Mouse (Mus musculus) gastrocnemius, adult 2 months (tissue): ENCODE results near the gene Gps2. TPM values are rescaled to one million over a fixed set of nuclear protein-coding genes. Genes with fewer than 3 reads are reported as not detected.
"Not testable (repeated sequence)": the region's sequence is repeated elsewhere in the genome, so short reads cannot be mapped to it uniquely, and the experiment has no call there.

Source experiments
- DNase-seq: peaks from one replicate; pipeline ENCODE4 v3.0.0; 2022
- H3K27ac ChIP-seq: fragments of 200-600 bp; 2 replicates; pipeline ENCODE4 v1.8.1; 2022; ENCODE audit warnings: mild to moderate bottlenecking
- H3K4me3 ChIP-seq: fragments of 200-600 bp; 2 replicates; pipeline ENCODE4 v1.8.1; 2022; ENCODE audit warnings: mild to moderate bottlenecking, moderate library complexity
- CTCF ChIP-seq: fragments of 200-600 bp; IDR thresholded peaks from 2 replicates; pipeline ENCODE4 v1.8.1; 2022; ENCODE audit warnings: antibody characterized with exemption, mild to moderate bottlenecking, moderate library complexity
- intact Hi-C: fragments of 180-260 bp; cut with DNase I; formaldehyde crosslinking; loops from one replicate; pipeline ENCODE4 v1.15.1; 2025
- total RNA-seq, 2 experiments: library from RNA; stranded (reverse); gene quantifications; 2 replicates each; pipeline ENCODE4 v1.2.3; 2021

The Gps2 gene
- total RNA-seq, 2 experiments from 2014 or later = 47.1 to 49.6 TPM

- TF ChIP-seq CTCF = no peak
- Histone ChIP-seq H3K27ac (peak overlapping the region; percentile 98), H3K4me3 (peak overlapping the region; percentile 84)
- DNase-seq = no peak
- intact Hi-C loops = loop anchor here (10.0 kb wide), 1 partner anchor 808 kb away; no protein-coding TSS in a partner anchor
These were observed 765 bp upstream of the Gps2 start for GRCm38 (mm10) chr11:69912716-69913530.

GRCm38 (mm10) chr11:69914372-69914764, 680 bp downstream of the Gps2 start:
- TF ChIP-seq CTCF = no peak
- intact Hi-C loops = loop anchor here (10.0 kb wide), 1 partner anchor 810 kb away; no protein-coding TSS in a partner anchor
- no peak for DNase-seq
- H3K4me3 ChIP-seq = peak overlapping the region; percentile 84
- H3K27ac ChIP-seq = peak overlapping the region; percentile 98

DNA sequence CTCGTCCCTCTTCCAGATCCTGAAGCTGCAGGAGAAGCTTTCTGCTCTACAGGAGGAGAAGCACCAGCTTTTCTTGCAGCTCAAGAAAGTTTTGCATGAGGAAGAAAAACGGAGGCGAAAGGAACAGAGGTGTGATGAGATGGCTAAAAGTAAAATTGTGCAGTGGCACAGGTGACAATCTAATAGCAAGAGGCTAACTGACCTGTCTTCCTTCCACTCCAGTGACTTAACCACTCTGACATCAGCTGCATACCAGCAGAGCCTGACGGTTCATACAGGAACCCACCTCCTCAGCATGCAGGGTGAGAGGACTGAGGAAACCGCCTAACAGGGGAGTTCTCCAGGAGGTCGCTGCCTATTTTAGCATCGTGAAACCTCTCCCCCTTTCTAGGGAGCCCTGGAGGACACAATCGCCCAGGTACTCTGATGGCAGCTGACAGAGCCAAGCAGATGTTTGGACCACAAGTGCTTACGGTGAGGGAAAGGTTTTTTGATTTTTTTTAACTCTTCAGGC, 1.3 kb downstream of the Gps2 start:
- peak overlapping the region; percentile 98; the same call in 1 of the 2 replicates for H3K27ac ChIP-seq
- H3K4me3 ChIP-seq = peak overlapping the region; percentile 84
- no peak for DNase-seq
- TF ChIP-seq CTCF = no peak
- intact Hi-C loops = loop anchor here (10.0 kb wide), 1 partner anchor 810 kb away; no protein-coding TSS in a partner anchor

DNA sequence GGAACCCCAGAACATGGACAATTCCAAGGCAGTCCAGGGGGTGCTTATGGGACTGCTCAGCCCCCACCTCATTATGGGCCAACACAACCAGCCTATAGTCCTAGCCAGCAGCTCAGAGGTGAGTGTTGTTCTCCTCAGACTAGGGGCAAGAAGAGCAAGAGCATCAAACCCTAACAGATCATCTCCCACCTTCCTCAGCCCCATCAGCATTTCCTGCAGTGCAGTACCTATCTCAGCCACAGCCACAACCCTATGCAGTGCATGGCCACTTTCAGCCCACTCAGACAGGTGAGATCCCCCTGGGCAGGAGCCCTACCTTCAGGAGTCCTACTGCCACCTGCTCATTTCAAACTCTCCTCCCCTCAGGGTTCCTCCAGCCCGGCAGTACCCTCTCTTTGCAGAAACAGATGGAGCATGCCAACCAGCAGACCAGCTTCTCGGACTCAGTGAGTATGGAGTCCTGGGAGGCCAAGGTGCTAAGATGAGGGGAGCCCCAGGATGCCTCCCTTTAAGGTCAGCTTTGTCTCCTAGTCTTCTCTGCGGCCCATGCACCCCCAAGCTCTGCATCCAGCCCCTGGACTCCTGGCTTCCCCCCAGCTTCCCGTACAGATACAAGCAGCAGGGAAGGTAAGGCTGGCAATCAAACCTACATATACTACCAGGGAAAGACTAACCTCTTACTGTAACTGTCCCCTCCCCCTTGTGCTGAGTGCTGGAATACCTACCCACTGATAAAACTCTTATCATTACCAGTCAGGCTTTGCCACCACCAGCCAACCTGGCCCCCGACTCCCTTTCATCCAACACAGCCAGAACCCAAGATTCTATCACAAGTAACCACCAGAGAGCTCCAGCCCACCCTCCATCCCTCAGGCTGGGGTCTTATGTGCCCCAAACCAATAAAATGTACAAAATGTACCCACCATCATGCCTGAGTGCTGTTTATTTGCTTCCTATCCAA, 2.3 kb downstream of the Gps2 start:
- intact Hi-C loops = loop anchor here (10.0 kb wide), 1 partner anchor 811 kb away; no protein-coding TSS in a partner anchor
- TF ChIP-seq CTCF = no peak
- no peak overlapping the region; the same call in 1 of the 2 replicates for H3K27ac ChIP-seq
- DNase-seq = no peak
- peak overlapping the region; percentile 84 for H3K4me3 ChIP-seq

DNA sequence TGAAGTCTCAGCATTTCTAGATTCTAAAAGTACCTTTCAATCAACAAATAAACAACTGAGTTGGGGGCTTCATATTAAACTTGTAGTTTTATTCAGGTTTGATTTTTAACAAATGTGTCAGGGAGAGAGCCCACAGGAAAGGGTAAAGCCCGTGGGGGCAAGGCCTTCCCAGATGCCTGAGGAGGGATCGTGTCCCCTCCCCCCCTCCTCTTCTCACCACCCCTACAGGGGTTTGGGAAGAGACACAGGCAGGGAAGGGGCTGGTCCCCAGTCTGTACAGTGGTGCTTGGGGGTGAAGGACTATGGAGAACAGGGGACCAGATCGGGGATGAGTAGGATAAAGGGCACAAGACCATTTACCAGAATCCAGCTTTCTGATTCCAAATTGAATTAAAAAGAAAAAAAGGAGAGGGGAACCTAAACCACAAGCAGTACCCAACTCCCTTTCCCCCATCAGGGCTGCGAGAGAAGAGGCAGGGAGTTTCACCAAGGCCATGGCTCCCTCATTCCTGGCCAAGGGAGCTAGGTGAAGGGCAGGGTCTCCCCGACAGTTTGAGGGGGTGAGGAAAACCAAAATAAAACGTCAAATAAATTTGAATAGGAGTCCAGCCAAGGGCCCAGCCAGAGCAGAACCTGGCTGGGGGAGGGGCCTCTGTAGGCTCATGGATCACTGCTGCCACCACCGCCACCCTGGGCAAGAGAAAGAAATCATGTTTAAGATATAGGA, 3.1 kb downstream of the Gps2 start:
- intact Hi-C loops = loop anchor here (10.0 kb wide), 1 partner anchor 812 kb away; no protein-coding TSS in a partner anchor
- not testable (repeated sequence) for DNase-seq, H3K4me3 ChIP-seq, H3K27ac ChIP-seq

DNA sequence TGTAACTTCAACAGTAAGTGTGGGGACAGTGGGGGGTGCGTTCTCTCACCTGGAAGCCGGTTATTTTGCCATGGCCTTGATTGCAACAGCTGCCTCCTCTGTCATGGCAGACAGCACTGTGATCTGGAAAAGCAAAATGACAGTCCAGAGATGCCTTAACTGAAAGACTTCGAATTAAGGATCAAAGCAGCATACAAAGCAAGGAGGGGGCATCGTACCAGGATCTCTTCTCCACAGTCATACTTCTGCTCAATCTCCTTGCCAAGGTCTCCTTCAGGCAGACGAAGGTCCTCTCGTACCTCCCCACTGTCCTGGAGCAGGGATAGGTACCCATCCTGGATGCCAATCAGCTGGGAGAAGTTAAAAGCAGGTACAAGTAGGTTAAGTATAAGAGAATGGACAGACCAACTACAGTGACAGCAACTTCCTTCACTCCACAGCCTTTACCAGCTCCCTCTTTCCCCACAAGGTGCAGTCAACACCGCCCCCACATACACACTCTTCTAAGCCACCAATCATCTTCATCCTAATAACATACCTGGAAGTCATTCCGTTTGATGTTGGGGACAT, 3.8 kb downstream of the Gps2 start:
- TF ChIP-seq CTCF = no peak
- no peak overlapping the region for H3K4me3 ChIP-seq
- H3K27ac ChIP-seq = no peak overlapping the region
- peak; percentile 14 for DNase-seq
- intact Hi-C loops = loop anchor here (10.0 kb wide), 1 partner anchor 813 kb away; no protein-coding TSS in a partner anchor

GRCm38 (mm10) chr11:69918118-69918517, 4.4 kb downstream of the Gps2 start:
- H3K27ac ChIP-seq = 0 out of 2 replicates have a peak overlapping the region, but pooled peaks have one; percentile 96
- TF ChIP-seq CTCF = no peak
- DNase-seq = no peak
- H3K4me3 ChIP-seq = peak overlapping the region; percentile 97; the same call in 1 of the 2 replicates
- intact Hi-C loops = loop anchor here (10.0 kb wide), 1 partner anchor 813 kb away; no protein-coding TSS in a partner anchor

DNA sequence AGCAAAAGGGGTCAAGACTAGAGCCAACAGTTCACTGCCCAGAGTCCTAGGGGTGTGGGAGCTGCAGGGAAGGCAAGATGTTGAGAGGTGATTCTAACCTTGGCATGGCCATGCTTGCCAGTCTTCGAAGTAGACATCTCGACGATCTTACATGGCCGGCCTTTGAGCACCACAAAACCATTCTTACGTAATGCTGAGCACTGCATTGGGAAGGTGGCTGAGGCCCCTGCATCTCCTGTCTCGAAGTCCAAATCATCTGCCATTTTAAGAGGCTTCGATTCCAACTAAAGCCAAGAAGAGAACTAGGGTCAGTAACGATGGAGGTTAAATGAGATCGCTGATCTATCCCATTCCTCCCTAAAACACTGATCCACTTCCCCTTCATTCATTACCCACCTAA, 5.4 kb downstream of the Gps2 start:
- peak; percentile 19 for DNase-seq
- peak overlapping the region; percentile 97 for H3K4me3 ChIP-seq
- TF ChIP-seq CTCF = no peak
- intact Hi-C loops = loop anchor here (10.0 kb wide), 1 partner anchor 814 kb away; no protein-coding TSS in a partner anchor
- peak overlapping the region; percentile 96 for H3K27ac ChIP-seq

DNA sequence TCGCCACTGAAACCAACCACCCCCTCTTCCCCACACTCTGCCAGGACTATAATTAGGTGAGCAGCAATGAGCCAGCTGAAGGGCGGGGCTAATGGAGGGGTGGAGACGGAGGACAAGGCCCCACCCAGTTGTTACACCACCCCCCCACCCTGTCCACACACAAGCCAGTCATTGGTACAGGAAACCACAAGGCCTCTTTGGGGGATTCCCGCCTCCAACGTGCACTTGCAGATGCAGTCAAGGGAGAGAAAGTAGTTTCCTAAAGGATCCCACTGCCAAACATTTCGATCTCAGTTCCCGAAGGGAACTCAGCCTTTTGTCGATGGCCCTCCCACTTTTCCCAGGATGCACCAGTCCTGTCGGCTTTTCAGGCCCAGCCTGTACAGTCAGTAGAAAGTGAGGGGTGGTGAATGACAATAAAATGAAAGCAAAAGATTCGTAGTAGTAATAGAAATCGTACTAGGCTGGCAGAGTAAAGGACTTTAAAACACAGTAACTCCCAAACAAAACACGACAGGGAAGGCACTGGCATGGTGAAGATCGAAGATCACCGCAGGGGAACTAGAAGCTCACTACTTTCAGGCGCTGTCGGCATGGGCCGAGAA, 6.1 kb downstream of the Gps2 start:
- intact Hi-C loops = loop anchor here (10.0 kb wide), 1 partner anchor 815 kb away; no protein-coding TSS in a partner anchor
- Histone ChIP-seq H3K4me3 (peak overlapping the region; percentile 97), H3K27ac (peak overlapping the region; percentile 96)
- TF ChIP-seq CTCF = no peak
- DNase-seq = peak; percentile 92

GRCm38 (mm10) chr11:69920266-69921031, 6.8 kb downstream of the Gps2 start:
- intact Hi-C loops = no loop called here
- no peak for TF ChIP-seq CTCF

More at GRCm38 (mm10) chr11:69920266-69921031, 6.8 kb downstream of the Gps2 start:
- peak; percentile 84 for DNase-seq
- peak overlapping the region; percentile 96 for H3K27ac ChIP-seq
- peak overlapping the region; percentile 97 for H3K4me3 ChIP-seq
